Mouse (Mus musculus) cerebellum, adult 2 months (tissue): ENCODE measurements around the gene Mta1.

Experiments used
- CTCF ChIP-seq: fragments of 200-500 bp; IDR thresholded peaks from 2 replicates; pipeline ENCODE4 v1.5.1; 2011; ENCODE audit warnings: low read depth, mild to moderate bottlenecking, control low read depth, low read length, moderate library complexity, borderline replicate concordance; ENCODE audit not compliant: insufficient read depth
- POLR2A ChIP-seq: fragments of 200-500 bp; IDR thresholded peaks from 2 replicates; pipeline ENCODE4 v1.6.1; 2011; ENCODE audit warnings: low read length, control low read depth, borderline replicate concordance; ENCODE audit not compliant: insufficient read depth

GRCm38 (mm10) chr12:113181020-113181419 lies 82.9 kb downstream of the Mta1 start:
- TF ChIP-seq CTCF (no peak), POLR2A (no peak)
